Mouse (Mus musculus) large intestine, adult 2 months (tissue): ENCODE measurements at regions not wholly inside any gene's neighbourhood (a gene's known extent, or its start where the extent isn't known, plus 50 kb on each side); places are given as distances from the start of the nearest gene placed in this dataset.

Source experiments
- DNase-seq: peaks from one replicate; pipeline ENCODE4 v3.0.0-alpha.2; 2012; ENCODE audit warnings: low read depth, low spot score
- WGBS: fragments of 180-500 bp; shearing (Covaris S2); methylation state at CpG from one replicate; pipeline ENCODE4 v1.1.7; 2018; 5-methylcytosine and 5-hydroxymethylcytosine counted together

DNA sequence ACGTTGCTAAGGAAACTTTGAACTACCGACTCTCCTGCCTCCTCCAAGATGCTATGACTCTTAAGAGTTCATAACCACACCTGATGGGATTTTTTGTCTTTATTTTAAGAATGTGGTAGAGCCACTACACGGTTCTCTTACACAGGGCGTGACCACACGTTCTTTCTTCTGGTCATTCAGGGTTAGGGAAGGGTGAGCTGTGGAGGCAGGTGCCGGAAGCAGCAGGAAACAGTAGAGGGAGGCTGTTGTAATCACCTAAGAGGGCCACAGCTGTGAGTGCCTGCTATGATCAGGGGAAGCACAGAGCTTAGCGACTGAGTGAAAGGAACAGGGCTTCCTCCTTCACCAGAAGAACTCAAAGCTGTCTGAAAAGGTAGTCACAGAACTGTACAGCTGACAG, 50.6 kb upstream of the Larp1 start:
- DNase-seq, result no peak
- WGBS, result 40% methylated on average over 7 of the region's 7 CpGs

GRCm38 (mm10) chr11:57956909-57957308, 52.0 kb upstream of the Larp1 start:
- 77% methylated on average over 9 of the region's 9 CpGs for WGBS

DNA sequence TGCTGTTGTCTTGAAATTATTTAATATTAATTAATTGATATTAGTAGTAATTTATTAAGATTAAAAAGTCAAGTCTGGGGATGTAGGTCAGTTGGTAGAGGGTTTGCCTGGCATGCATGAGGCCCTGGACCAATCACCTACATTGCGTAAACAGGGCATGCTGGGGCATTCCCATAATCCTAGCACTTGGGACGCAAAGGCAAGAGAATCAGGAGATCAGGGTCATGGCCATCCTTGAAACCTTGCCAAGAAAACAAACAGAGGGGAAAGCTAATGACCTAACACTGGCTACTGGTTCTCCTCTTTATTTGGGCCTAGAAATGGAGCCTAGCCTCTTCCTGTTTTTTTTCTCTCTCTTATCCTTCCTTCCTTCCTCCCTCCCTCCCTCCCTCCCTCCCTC, 52.8 kb upstream of the Larp1 start:
- WGBS, result 81% methylated on average over 2 of the region's 2 CpGs

More at GRCm38 (mm10) chr11:57956909-57957308, 52.0 kb upstream of the Larp1 start:
- no peak for DNase-seq

GRCm38 (mm10) chr11:57955476-57955875, 53.4 kb upstream of the Larp1 start:
- WGBS, result 96% methylated on average over 7 of the region's 7 CpGs
- DNase-seq, result no peak

More for the DNA sequence above, 52.8 kb upstream of the Larp1 start:
- no peak for DNase-seq

DNA sequence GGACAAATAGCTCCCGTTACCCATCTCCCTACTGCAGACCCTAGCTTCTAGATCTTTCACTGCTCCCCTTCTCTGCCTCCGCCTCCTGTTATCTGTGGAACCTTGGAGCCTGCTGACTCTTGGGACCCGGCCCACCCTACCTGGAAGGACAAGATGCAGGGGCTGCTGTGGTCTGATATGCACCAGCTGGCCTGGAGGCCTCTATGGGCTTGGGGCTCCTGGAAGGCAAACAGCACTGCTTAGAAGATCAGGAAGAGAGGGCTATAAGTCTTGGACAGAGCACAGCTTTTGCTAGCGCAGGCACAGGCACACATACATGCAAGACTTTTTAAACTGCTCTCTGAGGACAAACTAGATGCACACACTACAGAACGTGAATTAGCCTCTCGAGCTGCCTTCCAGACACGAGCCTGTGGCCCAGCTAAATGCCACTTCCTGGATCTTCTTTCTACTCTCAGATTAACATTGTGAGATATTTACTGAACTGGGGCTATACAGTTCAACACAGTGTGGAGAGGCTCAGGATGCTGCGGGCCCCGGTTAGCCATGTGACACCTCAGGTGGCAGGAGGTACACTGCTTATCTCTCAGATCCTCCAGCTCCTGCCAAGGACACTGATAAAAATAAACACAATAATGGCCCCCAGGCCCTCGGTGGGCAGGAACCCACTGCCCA, 54.2 kb upstream of the Larp1 start:
- WGBS, result 75% methylated on average over 10 of the region's 10 CpGs
- DNase-seq, result no peak

DNA sequence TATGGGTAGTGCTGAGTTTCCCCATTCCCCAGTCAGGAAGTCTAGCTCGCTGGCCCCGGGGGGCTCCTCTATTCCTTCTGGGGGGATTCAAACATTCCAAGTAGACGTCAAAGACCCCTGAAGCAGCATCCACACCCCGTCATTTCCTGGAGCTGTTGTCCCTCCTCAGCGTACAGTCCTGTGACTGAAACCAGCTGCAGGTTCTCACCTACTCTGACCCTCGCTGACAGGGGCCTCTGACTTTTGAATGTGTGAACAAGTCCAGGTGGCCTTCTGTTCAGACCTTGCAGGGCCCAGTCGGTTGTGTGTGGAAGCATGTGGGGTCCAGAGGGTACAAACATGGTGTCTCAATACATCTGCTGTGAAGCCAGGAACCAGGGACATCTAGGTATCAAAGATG, 55.2 kb upstream of the Larp1 start:
- 81% methylated on average over 7 of the region's 7 CpGs for WGBS
- DNase-seq, result no peak

DNA sequence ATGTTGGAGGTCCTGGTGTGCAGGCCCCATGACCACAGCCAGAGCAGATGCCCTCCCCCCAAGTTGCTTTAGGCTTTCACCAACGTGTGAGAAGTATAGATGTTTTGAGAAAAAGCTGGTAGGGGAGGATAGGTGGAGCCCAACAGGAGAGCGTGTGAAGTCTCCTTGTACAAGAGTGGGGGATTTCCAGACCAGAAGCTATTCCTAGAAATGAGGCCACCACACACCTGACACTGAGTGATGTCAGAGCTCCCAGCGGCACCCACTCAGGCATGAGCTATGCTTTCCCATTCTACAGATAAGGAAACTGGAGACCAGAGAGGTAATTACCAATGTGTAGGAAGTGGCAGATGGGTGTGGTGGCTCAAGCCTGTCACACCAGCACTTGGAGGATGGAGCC, 56.2 kb upstream of the Larp1 start:
- 74% methylated on average over 3 of the region's 3 CpGs for WGBS
- no peak for DNase-seq

- 66% methylated on average over 20 of the region's 20 CpGs for WGBS
- no peak for DNase-seq
Observed at GRCm38 (mm10) chr11:57951541-57952326, 57.1 kb upstream of the Larp1 start.

- DNase-seq, result no peak
- WGBS, result 2% methylated on average over 4 of the region's 4 CpGs
Observed at GRCm38 (mm10) chr11:57950989-57951388, 57.9 kb upstream of the Larp1 start.

GRCm38 (mm10) chr11:57949067-57949466, 59.8 kb upstream of the Larp1 start:
- no peak for DNase-seq
- WGBS, result 78% methylated on average over 9 of the region's 9 CpGs

DNA sequence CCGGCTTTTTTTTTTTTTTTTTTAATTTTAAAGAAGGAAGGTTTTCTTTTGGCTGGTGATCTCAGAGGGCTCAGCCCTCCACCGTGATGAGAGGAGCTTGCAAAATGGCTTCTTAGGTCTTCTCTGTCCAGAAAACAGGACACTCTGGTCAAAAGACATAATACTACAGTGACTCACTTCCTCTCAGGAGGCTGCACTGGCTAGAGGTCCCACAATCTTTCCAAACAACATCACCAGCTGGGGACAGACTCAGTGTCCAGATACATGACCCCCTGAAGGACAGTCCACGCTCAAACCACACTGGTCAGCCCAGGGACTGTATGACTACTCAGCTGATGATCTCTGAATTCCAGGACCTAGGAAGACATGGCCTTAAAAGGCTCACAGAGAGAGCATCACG, 61.5 kb upstream of the Larp1 start:
- DNase-seq, result no peak
- WGBS, result 76% methylated on average over 4 of the region's 4 CpGs

DNA sequence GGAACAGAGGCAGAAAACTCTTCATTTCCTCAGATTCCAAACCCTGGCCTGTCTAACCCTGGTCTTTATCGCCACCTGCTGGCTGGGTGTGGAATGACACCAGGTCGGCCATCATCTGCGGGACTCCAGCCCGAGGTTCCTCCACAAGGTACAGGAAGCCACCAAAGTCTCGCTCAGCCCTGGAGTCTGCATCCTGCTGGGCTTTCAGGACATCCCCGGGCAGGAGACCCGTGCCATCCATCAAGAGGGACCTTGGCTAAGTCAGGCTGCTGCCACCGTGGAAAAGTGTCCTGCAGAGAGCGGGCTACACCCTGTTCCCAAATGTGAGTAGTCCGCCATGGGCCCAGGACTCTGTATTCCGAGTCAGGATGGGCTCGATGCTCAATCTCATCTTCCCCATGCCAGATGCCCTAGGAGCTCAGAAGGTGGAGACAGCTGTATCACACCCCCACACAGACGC, 74.4 kb upstream of the Larp1 start:
- peak; percentile 64 for DNase-seq
- 7% methylated on average over 13 of the region's 13 CpGs for WGBS

GRCm38 (mm10) chr11:57933065-57933464, 75.8 kb upstream of the Larp1 start:
- WGBS, result 48% methylated on average over 5 of the region's 5 CpGs
- DNase-seq, result no peak

- no peak for DNase-seq
- WGBS, result 19% methylated on average over 18 of the region's 18 CpGs
Observed at GRCm38 (mm10) chr11:57929506-57929905, 79.4 kb upstream of the Larp1 start.

DNA sequence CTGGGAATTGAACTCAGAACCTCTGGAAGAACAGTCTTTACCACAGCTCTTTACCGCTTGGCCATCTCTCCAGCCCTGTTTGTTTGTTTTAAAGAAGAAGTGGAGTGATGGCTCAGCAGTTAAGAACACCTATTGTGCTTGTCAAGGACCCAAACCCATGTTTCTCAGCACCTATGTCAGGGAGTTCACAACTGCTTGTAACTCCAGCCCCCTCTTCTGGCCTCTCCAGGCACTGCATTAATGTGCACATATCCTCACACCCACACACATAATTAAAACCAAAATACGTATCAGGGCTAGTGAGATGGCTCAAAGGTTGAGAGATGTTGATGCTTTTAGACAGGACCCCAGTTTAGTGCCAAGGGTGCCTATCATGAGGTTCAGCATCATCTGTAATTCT, 87.6 kb upstream of the Hand1 start:
- no peak for DNase-seq

GRCm38 (mm10) chr11:57918447-57919059, 85.9 kb upstream of the Hand1 start:
- no peak for DNase-seq
- WGBS, result 90% methylated on average over 18 of the region's 18 CpGs

More for the DNA sequence above, 87.6 kb upstream of the Hand1 start:
- WGBS, result 89% methylated on average over 2 of the region's 2 CpGs

DNA sequence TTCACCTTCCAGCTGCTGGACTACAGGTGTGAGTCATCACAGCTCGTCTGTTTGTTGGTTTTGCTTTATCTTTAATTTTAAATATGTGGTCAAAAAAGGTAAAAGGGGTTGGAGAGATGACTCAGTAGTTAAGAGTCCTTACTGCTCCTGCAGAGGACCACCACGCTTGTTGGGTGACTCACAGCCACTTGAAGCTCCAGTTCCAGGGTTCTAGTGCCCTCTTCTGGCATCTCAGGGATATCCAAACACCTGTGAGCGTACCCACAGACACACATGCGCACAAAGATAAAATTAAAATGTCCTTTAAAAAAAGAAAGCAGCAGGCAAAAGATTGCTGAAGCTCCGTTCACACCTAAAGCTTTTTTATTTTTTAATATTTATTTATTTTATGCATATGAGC, 85.4 kb upstream of the Hand1 start:
- 70% methylated on average over 5 of the region's 5 CpGs for WGBS
- no peak for DNase-seq

GRCm38 (mm10) chr11:57916016-57916415, 83.4 kb upstream of the Hand1 start:
- 12% methylated on average over 6 of the region's 6 CpGs for WGBS
- DNase-seq, result no peak

GRCm38 (mm10) chr11:57913801-57914560, 81.4 kb upstream of the Hand1 start:
- no peak for DNase-seq
- WGBS, result 56% methylated on average over 3 of the region's 3 CpGs
